Mouse (Mus musculus) heart, embryonic 15.5 days (tissue): ENCODE results near the gene 6430550D23Rik. TPM values are rescaled to one million over a fixed set of nuclear protein-coding genes. Genes with fewer than 3 reads are reported as not detected.

Source experiments
- ATAC-seq: fragments of 200-750 bp; cut with Nextera tagmentation; replicated peaks from 2 replicates; pipeline ENCODE4 v1.8.0; 2017; ENCODE audit warnings: low read depth, moderate TSS enrichment; ENCODE audit not compliant: insufficient number of reproducible peaks, insufficient read depth, low FRiP score
- H3K27ac ChIP-seq: fragments of 300-500 bp; sonication (generic); 2 replicates; pipeline ENCODE4 v1.5.1; 2015; ENCODE audit warnings: mild to moderate bottlenecking, inconsistent platforms
- H3K27me3 ChIP-seq: fragments of 300-500 bp; sonication (generic); 2 replicates; pipeline ENCODE4 v1.6.1; 2015; ENCODE audit warnings: inconsistent platforms
- H3K36me3 ChIP-seq: fragments of 300-500 bp; sonication (generic); 2 replicates; pipeline ENCODE4 v1.6.1; 2015; ENCODE audit warnings: mild to moderate bottlenecking, inconsistent platforms
- H3K4me1 ChIP-seq: fragments of 300-500 bp; sonication (generic); replicated peaks from 2 replicates; pipeline ENCODE4 v1.6.1; 2015; ENCODE audit warnings: inconsistent platforms
- H3K4me2 ChIP-seq: fragments of 300-500 bp; sonication (generic); 2 replicates; pipeline ENCODE4 v1.6.1; 2015; ENCODE audit warnings: inconsistent platforms, mild to moderate bottlenecking, moderate library complexity
- H3K4me3 ChIP-seq: fragments of 300-500 bp; sonication (generic); 2 replicates; pipeline ENCODE4 v1.5.1; 2015; ENCODE audit warnings: mild to moderate bottlenecking, inconsistent platforms
- H3K9ac ChIP-seq: fragments of 300-500 bp; sonication (generic); 2 replicates; pipeline ENCODE4 v1.6.1; 2015; ENCODE audit warnings: mild to moderate bottlenecking, inconsistent platforms
- H3K9me3 ChIP-seq: fragments of 300-500 bp; sonication (generic); replicated peaks from 2 replicates; pipeline ENCODE4 v1.6.1; 2016; ENCODE audit warnings: inconsistent platforms
- WGBS: fragments of 180-500 bp; shearing (Covaris S2); methylation state at CpG from one replicate; pipeline ENCODE4 v1.1.7; 2015; ENCODE audit warnings: mixed read lengths; 5-methylcytosine and 5-hydroxymethylcytosine counted together
- polyA plus RNA-seq: library from polyadenylated mRNA; unstranded; fragments of >200 nt; fragmentation: Nextera tagmentation; extraction: Ambion mirVana; gene quantifications from 2 replicates; pipeline ENCODE4 v1.2.1, GENCODE M21; 2015

Gene 6430550D23Rik
- polyA plus RNA-seq, 1 experiment from 2014 or later: 0.63 TPM

DNA sequence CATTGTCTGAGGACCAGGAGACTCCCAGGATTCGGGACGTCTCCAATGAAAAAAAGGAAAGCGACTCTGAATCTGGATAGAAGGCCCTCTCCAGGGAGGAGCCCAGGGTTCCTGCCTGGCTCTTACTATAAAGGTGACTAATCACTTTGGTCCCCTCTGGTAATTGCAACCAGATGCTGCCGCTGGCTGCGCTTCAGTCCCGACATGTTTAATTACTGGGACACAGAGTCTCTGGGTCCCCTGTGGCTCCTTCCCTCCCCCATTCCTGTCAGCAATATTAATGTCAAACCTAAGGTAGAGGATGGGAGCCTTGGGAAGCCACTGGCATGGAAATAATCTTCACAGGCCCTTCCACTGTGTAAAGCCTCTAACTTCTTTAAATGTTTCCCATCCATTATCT is 58.4 kb downstream of the 6430550D23Rik start:
- no peak for ATAC-seq
- Histone ChIP-seq H3K36me3 (no peaks in the 10 kb centered on the region), H3K9me3 (no peaks in the 10 kb centered on the region), H3K4me1 (peaks cover 16% of the 10 kb centered on the region; the same call in 1 of the 2 replicates), H3K27me3 (peaks cover 2% of the 10 kb centered on the region), H3K27ac (no peak overlapping the region), H3K9ac (no peak overlapping the region), H3K4me3 (no peak overlapping the region), H3K4me2 (no peak overlapping the region)
- 33% methylated on average over 6 of the region's 6 CpGs for WGBS

DNA sequence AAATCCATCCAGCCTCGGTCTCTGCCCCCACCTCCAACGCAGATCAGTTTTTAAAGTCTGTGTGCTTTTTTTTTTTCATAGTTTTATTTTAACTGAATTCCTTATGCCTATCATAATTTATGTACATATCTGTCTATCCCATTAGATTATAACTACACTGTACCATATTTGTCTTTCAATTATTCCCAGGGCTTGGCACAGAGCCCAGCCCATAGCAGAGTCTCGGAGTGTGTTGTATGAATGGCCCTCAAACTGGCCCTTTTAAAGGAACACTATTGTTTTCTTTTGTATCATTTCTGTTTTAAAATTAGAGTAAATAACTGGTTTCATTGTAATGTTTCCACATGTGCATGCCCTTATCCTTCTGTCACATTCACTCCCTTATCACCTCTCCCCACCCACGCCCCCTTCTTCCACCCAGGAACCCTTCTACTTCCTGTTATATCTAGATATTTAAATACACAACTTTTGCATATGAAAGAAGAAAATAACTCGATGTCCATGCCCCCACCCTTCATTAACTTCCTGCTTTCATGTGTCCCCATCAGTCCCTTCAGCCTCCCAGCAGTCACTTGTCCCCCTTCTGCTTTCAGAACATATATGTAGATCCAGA is 60.3 kb downstream of the 6430550D23Rik start:
- no peaks in the 10 kb centered on the region for H3K36me3 ChIP-seq
- no peak overlapping the region for H3K27ac ChIP-seq
- H3K4me1 ChIP-seq: peaks cover 23% of the 10 kb centered on the region
- WGBS: 44% methylated on average over 5 of the region's 5 CpGs
- no peaks in the 10 kb centered on the region for H3K9me3 ChIP-seq
- H3K27me3 ChIP-seq: peaks cover 7% of the 10 kb centered on the region
- H3K4me2 ChIP-seq: no peak overlapping the region
- no peak overlapping the region for H3K9ac ChIP-seq
- no peak overlapping the region for H3K4me3 ChIP-seq
- no peak for ATAC-seq

DNA sequence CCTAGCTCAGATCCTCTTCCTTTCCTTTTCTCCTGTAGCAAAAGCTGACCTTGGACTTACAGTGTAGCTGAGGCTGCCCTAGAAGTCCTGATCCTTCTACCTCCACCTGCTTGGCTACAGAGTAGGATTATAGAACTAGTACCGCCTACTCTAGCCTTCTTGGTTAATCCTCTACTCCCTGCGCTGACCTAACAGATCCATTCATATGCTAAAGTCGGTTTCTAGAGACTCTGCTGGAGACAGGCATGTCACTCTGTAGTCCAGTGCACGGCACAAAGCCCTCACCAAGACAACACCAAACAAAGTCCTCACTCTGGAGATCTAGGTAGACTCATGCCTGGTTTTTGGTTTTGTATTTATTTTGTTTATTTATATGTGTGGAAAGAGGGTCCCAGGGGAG is 61.3 kb downstream of the 6430550D23Rik start:
- no peak overlapping the region for H3K27ac ChIP-seq
- no peak overlapping the region for H3K9ac ChIP-seq
- no peaks in the 10 kb centered on the region for H3K9me3 ChIP-seq
- no peak for ATAC-seq
- peaks cover 23% of the 10 kb centered on the region for H3K4me1 ChIP-seq
- peaks cover 7% of the 10 kb centered on the region for H3K27me3 ChIP-seq
- WGBS: 27% methylated on average over 4 of the region's 4 CpGs
- H3K36me3 ChIP-seq: no peaks in the 10 kb centered on the region
- no peak overlapping the region for H3K4me2 ChIP-seq
- H3K4me3 ChIP-seq: no peak overlapping the region

DNA sequence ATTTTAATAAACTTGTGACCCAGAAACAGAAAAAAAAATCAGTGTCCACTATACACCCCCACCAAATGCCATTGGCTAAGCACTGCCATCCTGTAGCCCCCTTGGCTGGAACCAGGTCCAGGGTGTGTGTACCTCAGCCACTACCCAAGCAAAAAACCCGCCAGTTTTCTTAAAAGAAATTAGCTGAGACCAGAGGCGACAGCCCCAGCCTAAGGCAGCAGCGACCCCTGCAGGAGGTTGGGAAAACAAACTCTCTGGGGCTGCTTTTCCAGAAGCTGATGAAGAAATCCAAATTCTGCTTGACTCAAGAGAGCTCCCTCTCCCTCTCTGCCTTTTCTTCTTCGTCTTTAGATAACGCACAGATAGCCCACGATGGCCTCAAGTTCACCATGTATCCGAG is 61.7 kb downstream of the 6430550D23Rik start:
- no peak for ATAC-seq
- Histone ChIP-seq H3K9me3 (no peaks in the 10 kb centered on the region), H3K4me2 (no peak overlapping the region), H3K9ac (no peak overlapping the region), H3K36me3 (no peaks in the 10 kb centered on the region), H3K4me1 (peaks cover 23% of the 10 kb centered on the region), H3K27ac (no peak overlapping the region), H3K4me3 (no peak overlapping the region), H3K27me3 (peaks cover 7% of the 10 kb centered on the region)
- WGBS: 0% methylated on average over 7 of the region's 7 CpGs

DNA sequence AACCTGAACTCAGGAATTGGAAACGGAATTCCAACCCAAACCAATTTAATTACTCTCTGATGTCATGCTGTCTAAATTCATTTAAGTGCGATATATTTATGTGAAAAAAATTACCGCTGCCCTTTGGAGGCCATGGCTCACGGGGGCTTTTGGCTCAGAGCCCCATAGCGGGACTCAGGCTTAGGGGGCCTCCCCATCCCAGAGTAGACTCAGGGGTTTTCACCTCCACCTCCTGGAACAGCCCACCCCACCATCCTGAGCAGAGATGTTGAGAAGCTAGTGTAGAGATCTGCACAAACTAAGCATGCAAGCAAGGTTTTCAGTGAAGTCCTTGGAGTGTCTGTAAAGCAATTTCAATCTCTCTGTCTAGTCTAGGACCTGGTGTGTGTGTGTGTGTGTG is 62.2 kb downstream of the 6430550D23Rik start:
- Histone ChIP-seq H3K36me3 (no peaks in the 10 kb centered on the region), H3K4me2 (no peak overlapping the region), H3K9ac (no peak overlapping the region), H3K27ac (no peak overlapping the region), H3K9me3 (no peaks in the 10 kb centered on the region), H3K27me3 (peaks cover 7% of the 10 kb centered on the region), H3K4me1 (peaks cover 23% of the 10 kb centered on the region), H3K4me3 (no peak overlapping the region)
- 62% methylated on average over 5 of the region's 5 CpGs for WGBS
- ATAC-seq: no peak

DNA sequence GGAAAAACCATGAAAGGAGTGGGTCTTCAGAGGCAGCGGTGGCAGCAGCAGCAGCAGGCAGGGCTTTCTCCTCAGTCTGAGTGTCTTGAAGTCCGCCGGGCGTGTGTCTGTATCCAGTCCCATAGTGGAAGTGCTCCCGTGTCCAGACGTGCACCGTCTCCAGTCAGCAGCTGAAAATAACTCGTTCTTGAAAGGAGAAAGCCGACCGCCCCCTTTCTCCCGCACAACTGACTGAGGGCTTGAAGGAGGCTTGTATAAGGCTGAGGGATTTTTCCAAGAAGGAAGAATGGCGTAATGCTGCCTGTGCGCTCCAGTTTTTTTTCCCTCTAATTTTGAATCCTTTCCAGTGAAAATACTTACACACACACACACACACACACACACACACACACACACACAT is 62.7 kb downstream of the 6430550D23Rik start, which contains the start of gene Gdf5:
Gene Gdf5, minus strand, starts transcription at position 244 of the 400 bp plus-strand sequence.
- H3K36me3 ChIP-seq: no peaks in the 10 kb centered on the region
- H3K4me2 ChIP-seq: peak within 1 kb of the TSS; percentile 34; the same call in 1 of the 2 replicates
- no peak for ATAC-seq
- H3K4me1 ChIP-seq: peaks cover 23% of the 10 kb centered on the region
- H3K27me3 ChIP-seq: peaks cover 7% of the 10 kb centered on the region
- H3K9ac ChIP-seq: 0 out of 2 replicates have a peak within 1 kb of the TSS, but pooled peaks have one; percentile 8
- H3K4me3 ChIP-seq: 0 out of 2 replicates have a peak within 1 kb of the TSS, but pooled peaks have one; percentile 6
- H3K27ac ChIP-seq: no peak within 1 kb of the TSS
- no peaks in the 10 kb centered on the region for H3K9me3 ChIP-seq
- 29% methylated on average over 13 of the region's 13 CpGs for whole genome bisulfite sequencing

DNA sequence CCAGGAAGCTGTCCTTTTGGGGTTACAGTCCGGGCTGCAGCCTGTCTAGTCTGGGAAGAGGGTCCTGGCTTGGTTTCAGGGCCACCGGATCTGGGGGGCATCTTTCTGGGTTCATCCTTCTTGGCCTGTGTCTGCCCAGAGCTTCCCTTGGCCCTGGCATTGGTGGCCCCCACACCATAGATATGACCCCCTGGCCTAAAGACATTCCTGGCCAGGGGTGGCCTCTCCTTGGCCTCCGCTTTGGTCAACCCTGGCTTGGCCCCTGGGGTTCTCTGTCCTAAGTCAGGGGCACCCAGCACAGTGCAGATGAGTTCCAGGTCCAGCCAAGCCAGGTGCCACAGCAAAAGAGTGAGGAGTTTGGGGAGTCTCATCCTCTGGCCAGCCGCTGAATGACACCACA is 63.1 kb downstream of the 6430550D23Rik start:
- no peak for ATAC-seq
- Histone ChIP-seq H3K27ac (no peak overlapping the region), H3K4me2 (peak overlapping the region; percentile 34; the same call in 1 of the 2 replicates)

DNA sequence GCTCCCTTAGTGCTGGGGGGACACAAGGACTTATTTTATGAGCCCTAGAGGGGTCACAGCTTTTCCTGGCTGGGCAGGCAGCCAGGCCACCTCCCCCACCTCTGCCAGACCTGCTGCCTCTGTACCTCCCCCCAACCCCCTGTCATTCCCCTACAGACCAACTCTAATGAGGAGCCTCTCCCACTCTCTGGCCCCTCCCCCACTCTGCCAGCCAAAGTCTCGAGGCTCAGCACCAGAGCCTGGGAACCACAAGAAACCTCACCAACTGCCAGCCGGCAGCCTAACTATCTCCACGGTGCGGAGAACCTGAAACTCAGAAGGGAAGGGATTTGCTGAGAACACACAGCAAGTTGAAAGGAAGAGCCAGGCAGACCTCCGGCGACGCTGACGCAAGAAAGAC is 64.3 kb downstream of the 6430550D23Rik start:
- Histone ChIP-seq H3K9ac (no peak overlapping the region), H3K27ac (no peak overlapping the region), H3K4me1 (peaks cover 23% of the 10 kb centered on the region), H3K9me3 (no peaks in the 10 kb centered on the region), H3K4me2 (peak overlapping the region; percentile 35), H3K4me3 (no peak overlapping the region), H3K36me3 (no peaks in the 10 kb centered on the region), H3K27me3 (peaks cover 7% of the 10 kb centered on the region)
- ATAC-seq: no peak
- 8% methylated on average over 8 of the region's 8 CpGs for WGBS

More for the DNA sequence above, 63.1 kb downstream of the 6430550D23Rik start:
- no peaks in the 10 kb centered on the region for H3K36me3 ChIP-seq
- peaks cover 23% of the 10 kb centered on the region for H3K4me1 ChIP-seq
- H3K27me3 ChIP-seq: peaks cover 7% of the 10 kb centered on the region
- 0 out of 2 replicates have a peak overlapping the region, but pooled peaks have one; percentile 6 for H3K4me3 ChIP-seq
- H3K9me3 ChIP-seq: no peaks in the 10 kb centered on the region
- H3K9ac ChIP-seq: 0 out of 2 replicates have a peak overlapping the region, but pooled peaks have one; percentile 8
- WGBS: 77% methylated on average over 4 of the region's 4 CpGs

DNA sequence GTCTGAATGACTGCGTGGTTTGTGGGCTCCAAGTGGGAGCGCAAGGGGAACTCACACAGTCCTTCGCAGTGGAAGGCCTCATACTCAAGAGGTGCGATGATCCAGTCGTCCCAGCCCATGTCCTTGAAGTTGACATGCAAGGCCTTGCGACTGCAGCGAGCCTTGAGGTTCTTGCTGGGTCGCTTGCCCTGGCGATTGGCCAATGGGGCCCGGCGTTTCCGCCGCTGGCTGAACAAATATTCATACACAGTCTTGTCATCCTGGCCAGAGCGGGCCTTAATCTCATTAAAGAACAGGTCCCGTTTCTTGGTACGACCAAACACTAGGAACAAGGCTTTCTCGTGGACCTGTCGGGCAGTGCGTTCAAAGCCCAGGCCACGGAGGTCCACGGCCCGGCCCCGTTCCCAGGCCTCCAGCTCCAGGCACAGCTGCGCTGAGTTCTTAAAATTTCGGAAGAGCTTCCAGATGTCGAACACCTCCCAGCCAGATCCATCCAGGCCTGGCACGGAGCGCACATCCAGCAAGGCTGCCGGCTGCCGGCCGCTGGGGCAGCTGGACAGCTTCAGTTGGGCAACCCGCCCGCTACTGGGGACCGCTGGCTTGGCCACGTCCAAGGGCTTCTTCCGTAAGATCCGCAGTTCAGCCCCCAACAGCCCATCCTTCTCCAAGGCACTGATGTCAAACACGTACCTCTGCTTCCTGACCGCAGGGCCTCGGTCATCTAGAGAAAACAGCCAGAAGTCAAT is 65.9 kb downstream of the 6430550D23Rik start:
- 85% methylated on average over 40 of the region's 40 CpGs for WGBS
- Histone ChIP-seq H3K27ac (no peak overlapping the region), H3K4me1 (peaks cover 17% of the 10 kb centered on the region), H3K27me3 (peaks cover 7% of the 10 kb centered on the region), H3K4me3 (no peak overlapping the region), H3K9ac (no peak overlapping the region), H3K4me2 (no peak overlapping the region), H3K36me3 (no peaks in the 10 kb centered on the region), H3K9me3 (no peaks in the 10 kb centered on the region)
- ATAC-seq: no peak

DNA sequence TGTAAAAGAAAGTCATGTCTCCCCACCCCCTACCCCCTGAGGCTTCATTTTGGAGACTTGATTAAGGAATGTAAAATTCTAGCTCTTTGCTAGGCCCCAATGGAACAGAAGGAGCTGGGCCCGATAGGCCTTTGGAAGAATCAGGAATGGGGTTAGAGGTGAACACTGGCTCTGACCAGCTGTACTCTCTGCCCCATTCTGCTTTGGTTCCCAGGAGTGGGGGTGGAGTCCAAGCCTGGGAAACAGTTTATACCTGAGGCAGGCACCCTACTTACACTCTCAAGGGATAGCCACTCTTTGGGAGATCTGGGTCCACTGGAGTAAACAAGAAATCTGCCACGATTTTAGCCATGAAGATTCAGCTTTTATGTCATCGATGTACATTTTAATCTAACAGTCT is 67.1 kb downstream of the 6430550D23Rik start, which contains the start of gene Gm15557:
Gene Gm15557, plus strand, starts transcription at position 48 of the 400 bp plus-strand sequence.
- WGBS: 87% methylated on average over 3 of the region's 3 CpGs
- Histone ChIP-seq H3K9me3 (no peaks in the 10 kb centered on the region), H3K4me1 (peaks cover 16% of the 10 kb centered on the region)

DNA sequence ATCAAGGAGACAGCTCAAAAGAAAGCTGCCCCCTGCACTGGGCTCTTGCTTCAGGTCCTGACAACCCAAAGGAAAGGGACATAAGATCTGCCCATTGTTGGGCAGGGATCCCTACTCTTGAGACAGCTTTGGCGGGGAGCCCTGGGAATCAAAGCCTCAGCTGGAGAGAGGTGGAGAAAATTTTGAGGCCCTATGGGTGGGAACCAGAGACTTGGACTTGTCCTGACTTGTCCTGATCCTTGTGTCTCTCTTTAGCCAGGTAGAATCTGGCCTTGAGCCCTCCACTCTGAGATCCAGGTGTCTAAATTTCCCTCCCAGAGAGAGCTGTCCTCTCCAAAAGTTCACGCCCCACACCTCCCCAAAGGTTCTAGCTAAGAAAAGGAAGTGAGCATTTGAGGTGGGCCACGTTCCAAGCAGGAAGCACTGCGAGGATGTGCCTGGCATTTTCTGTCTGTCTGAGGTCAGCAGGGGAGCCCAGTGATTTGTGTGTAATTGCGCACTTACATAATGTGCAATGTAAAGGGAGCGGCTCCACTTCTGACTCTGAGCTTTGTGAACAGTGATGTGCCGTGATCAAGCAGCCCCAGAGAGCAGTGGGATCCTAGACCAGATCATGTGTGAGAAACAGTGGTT is 67.8 kb downstream of the 6430550D23Rik start:
- no peak overlapping the region for H3K27ac ChIP-seq
- no peak overlapping the region for H3K4me2 ChIP-seq
- ATAC-seq: no peak
- H3K27me3 ChIP-seq: peaks cover 7% of the 10 kb centered on the region
- no peak overlapping the region for H3K9ac ChIP-seq
- H3K4me1 ChIP-seq: peaks cover 13% of the 10 kb centered on the region
- no peaks in the 10 kb centered on the region for H3K9me3 ChIP-seq
- H3K4me3 ChIP-seq: no peak overlapping the region
- no peaks in the 10 kb centered on the region for H3K36me3 ChIP-seq
- WGBS: 63% methylated on average over 7 of the region's 7 CpGs

More for the DNA sequence above, 67.1 kb downstream of the 6430550D23Rik start, which contains the start of gene Gm15557:
- ATAC-seq: no peak
- H3K4me3 ChIP-seq: no peak within 1 kb of the TSS
- no peaks in the 10 kb centered on the region for H3K36me3 ChIP-seq
- peaks cover 7% of the 10 kb centered on the region for H3K27me3 ChIP-seq
- no peak within 1 kb of the TSS for H3K27ac ChIP-seq
- H3K4me2 ChIP-seq: no peak within 1 kb of the TSS
- no peak within 1 kb of the TSS for H3K9ac ChIP-seq
